8 mouse cellular contexts compared by ENCODE assay signal in genomic region chr1:138136373-138136779, GRCm38 (mm10). TPM values are rescaled to one million over a fixed set of nuclear protein-coding genes. Genes with fewer than 3 reads are reported as not detected.
A peak's percentile ranks its signal among the peaks of the same experiment; 100 is the strongest.
DNase-seq lines count a peak whose midpoint lies in the region; ATAC-seq lines count a peak whose summit lies in the region.

No protein-coding gene starts in this region.

- intact Hi-C loops in left cerebral cortex, postnatal 25 days (cut with DNase I): loop anchor here (10.0 kb wide), 3 partner anchors 478 to 1208 kb away; no protein-coding TSS in a partner anchor

- DNase-seq in embryo, embryonic 10 days (ENCODE audit: low spot score): peak; percentile 67
- peak; percentile 48 for DNase-seq in gastrocnemius, postnatal 25 days
- DNase-seq in kidney, adult 11 months: peak; percentile 19
- peak; percentile 79 to 89 for DNase-seq in left cerebral cortex, postnatal 25 days (ENCODE audit: low spot score in 2 of 2)
- DNase-seq in right cerebral cortex, postnatal 10 days (ENCODE audit: low spot score in 2 of 2): peak; percentile 84 to 91

- H3K4me3 ChIP-seq in megakaryocyte, embryonic 14.5 days (replicated peaks): peak overlapping the region; percentile 90

- H3K27me3 ChIP-seq in megakaryocyte, embryonic 14.5 days (replicated peaks): no peaks in the 10 kb centered on the region

- no peaks in the 10 kb centered on the region for H3K9me3 ChIP-seq in megakaryocyte, embryonic 14.5 days

- no peaks in the 10 kb centered on the region for H3K36me3 ChIP-seq in megakaryocyte, embryonic 14.5 days (replicated peaks; ENCODE audit: low read length)

- peaks cover 44% of the 10 kb centered on the region for H3K4me1 ChIP-seq in megakaryocyte, embryonic 14.5 days

- peak; percentile 74 for ATAC-seq in activated CD4-positive, CD25-positive, alpha-beta regulatory T cell, adult 4 months
- no peak for ATAC-seq in erythroid progenitor cell, adult 5-6 weeks (replicated peaks; ENCODE audit: low FRiP score, poor library complexity, severe bottlenecking)

RNA-seq across cellular contexts. Expression of gene Ptprc, which starts 39.1 kb away (rescaled TPM):
- 1,000 to 10,000 TPM; 1,133 to 1,303 TPM for polyA plus RNA-seq in activated CD4-positive, CD25-positive, alpha-beta regulatory T cell, adult 4 months (2017; shearing (Covaris generic))
- 1 to 10 TPM; 1.4 to 2.6 TPM for total RNA-seq in gastrocnemius, postnatal 25 days (2021)
- 1 to 10 TPM; 2.4 to 2.6 TPM for total RNA-seq in left cerebral cortex, postnatal 25 days (2021)
- 2.1 TPM in 1 of 2 replicates, not detected in the other for polyA plus RNA-seq in megakaryocyte, embryonic 14.5 days (2012; ENCODE audit: insufficient read depth, low replicate concordance)
- 101 and 117 TPM in 2 replicates for total RNA-seq in erythroid progenitor cell, adult 5-6 weeks (2015; ENCODE audit: low replicate concordance)
- 55.3 and 66.4 TPM in 2 replicates for total RNA-seq in erythroid progenitor cell, adult 5-6 weeks (2017; ENCODE audit: low replicate concordance)

Comparison
In these comparisons a context has a peak if more than half of its experiments do, and no peak if none do; other contexts are left out.
1. DNase-seq: peak in every context shown above with its lines; median percentile 88 in right cerebral cortex, postnatal 10 days; 84 in left cerebral cortex, postnatal 25 days; 67 in embryo, embryonic 10 days; 48 in gastrocnemius, postnatal 25 days; 19 in kidney, adult 11 months.
2. RNA of gene Ptprc, which starts 39.1 kb away (total RNA-seq): 55.3 to 117 TPM in erythroid progenitor cell, adult 5-6 weeks; 1.4 to 2.6 TPM in gastrocnemius, postnatal 25 days and 2.4 to 2.6 TPM in left cerebral cortex, postnatal 25 days; every median in the first group is over 10 times any median in the second.